Mouse (Mus musculus) CH12.LX (cell line): ENCODE measurements around the gene Rreb1.

Source experiments
- CTCF ChIP-seq, 2 experiments: IDR thresholded peaks in 1 of 2; conservative IDR thresholded peaks in 1 of 2; 2 replicates each; pipeline ENCODE4 v1.5.1; 2011 to 2012; ENCODE audit warnings: low read depth in 2 of 2, low read length in 2 of 2, improper control_type of control experiment in 1 of 2, inconsistent platforms in 1 of 2, mild to moderate bottlenecking in 1 of 2, moderate library complexity in 1 of 2
- E2F4 ChIP-seq: IDR thresholded peaks from 2 replicates; pipeline ENCODE4 v1.6.1; 2011; ENCODE audit warnings: low read depth, low read length, improper control_type of control experiment; ENCODE audit not compliant: insufficient replicate concordance
- HCFC1 ChIP-seq: IDR thresholded peaks from 2 replicates; pipeline ENCODE4 v1.6.1; 2012; ENCODE audit warnings: low read depth, mild to moderate bottlenecking, inconsistent platforms, low read length, improper control_type of control experiment
- JUND ChIP-seq: conservative IDR thresholded peaks from 2 replicates; pipeline ENCODE4 v1.6.1; 2011; ENCODE audit warnings: low read depth, low read length, improper control_type of control experiment
- KAT2A ChIP-seq: IDR thresholded peaks from 2 replicates; pipeline ENCODE4 v1.6.1; 2012; ENCODE audit warnings: low read length, improper control_type of control experiment, inconsistent platforms; ENCODE audit not compliant: insufficient replicate concordance
- MEF2A ChIP-seq: IDR thresholded peaks from 2 replicates; pipeline ENCODE4 v1.6.1; 2014; ENCODE audit warnings: low read depth, mild to moderate bottlenecking, inconsistent platforms, low read length, improper control_type of control experiment, borderline replicate concordance
- MXI1 ChIP-seq: IDR thresholded peaks from 2 replicates; pipeline ENCODE4 v1.6.1; 2011; ENCODE audit warnings: mild to moderate bottlenecking, low read depth, low read length, improper control_type of control experiment
- NELFE ChIP-seq: IDR thresholded peaks from 2 replicates; pipeline ENCODE4 v1.6.1; 2011; ENCODE audit warnings: low read depth, low read length, improper control_type of control experiment
- PAX5 ChIP-seq: IDR thresholded peaks from 2 replicates; pipeline ENCODE4 v1.6.1; 2012; ENCODE audit warnings: low read length, inconsistent platforms, mixed read lengths
- POLR2A ChIP-seq: IDR thresholded peaks from 2 replicates; pipeline ENCODE4 v1.6.1; 2011; ENCODE audit warnings: low read depth, mild to moderate bottlenecking, improper control_type of control experiment, low read length
- TCF12 ChIP-seq: IDR thresholded peaks from 2 replicates; pipeline ENCODE4 v1.6.1; 2014; ENCODE audit warnings: low read depth, mild to moderate bottlenecking, inconsistent platforms, low read length, improper control_type of control experiment

DNA sequence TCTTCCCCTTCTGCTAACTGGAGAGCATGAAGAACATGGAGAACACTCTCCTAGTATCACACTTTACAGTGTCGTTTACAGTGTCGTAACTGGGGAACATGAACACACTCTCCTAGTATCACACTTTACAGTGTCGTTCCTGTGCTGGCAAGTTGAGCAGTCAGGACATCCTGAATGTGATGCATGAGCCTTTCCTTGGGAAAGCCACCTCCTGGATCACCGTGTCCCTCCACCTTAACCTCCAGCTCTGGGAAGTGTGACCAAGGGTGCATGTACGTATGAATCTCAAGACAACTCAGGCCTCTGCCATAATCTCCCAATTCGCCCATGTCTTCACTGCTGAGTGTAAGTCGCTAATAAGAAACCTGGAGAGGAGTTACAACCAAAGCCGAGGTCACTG, 211.5 kb downstream of the Rreb1 start:
- TF ChIP-seq MXI1 (no peak), E2F4 (no peak), NELFE (no peak), KAT2A (no peak), CTCF (conservative IDR thresholded peaks at IDR 0.05 in 1 of 2, IDR thresholded peaks at IDR 0.05 in 1 of 2; ENCODE audit: low read depth in 2 of 2, low read length in 2 of 2) (no peak), POLR2A (no peak), PAX5 (no peak), JUND (no peak), MEF2A (no peak), HCFC1 (no peak), TCF12 (no peak)
